Mouse (Mus musculus) CH12.LX (cell line): ENCODE results near the gene Hmgcll1.

Experiments
- CHD2 ChIP-seq: IDR thresholded peaks from 2 replicates; pipeline ENCODE4 v1.6.1; 2011; ENCODE audit warnings: low read length, improper control_type of control experiment
- CTCF ChIP-seq, 2 experiments: IDR thresholded peaks in 1 of 2; conservative IDR thresholded peaks in 1 of 2; 2 replicates each; pipeline ENCODE4 v1.5.1; 2011 to 2012; ENCODE audit warnings: low read depth in 2 of 2, low read length in 2 of 2, improper control_type of control experiment in 1 of 2, inconsistent platforms in 1 of 2, mild to moderate bottlenecking in 1 of 2, moderate library complexity in 1 of 2
- E2F4 ChIP-seq: IDR thresholded peaks from 2 replicates; pipeline ENCODE4 v1.6.1; 2011; ENCODE audit warnings: low read depth, low read length, improper control_type of control experiment; ENCODE audit not compliant: insufficient replicate concordance
- EP300 ChIP-seq: IDR thresholded peaks from 2 replicates; pipeline ENCODE4 v1.6.1; 2011; ENCODE audit warnings: low read length, improper control_type of control experiment
- KAT2A ChIP-seq: IDR thresholded peaks from 2 replicates; pipeline ENCODE4 v1.6.1; 2012; ENCODE audit warnings: low read length, improper control_type of control experiment, inconsistent platforms; ENCODE audit not compliant: insufficient replicate concordance
- MAX ChIP-seq: IDR thresholded peaks from 2 replicates; pipeline ENCODE4 v1.6.1; 2011; ENCODE audit warnings: low read length, improper control_type of control experiment
- MEF2A ChIP-seq: IDR thresholded peaks from 2 replicates; pipeline ENCODE4 v1.6.1; 2014; ENCODE audit warnings: low read depth, mild to moderate bottlenecking, inconsistent platforms, low read length, improper control_type of control experiment, borderline replicate concordance
- NRF1 ChIP-seq: IDR thresholded peaks from 2 replicates; pipeline ENCODE4 v1.6.1; 2014; ENCODE audit warnings: low read depth, mild to moderate bottlenecking, inconsistent platforms, low read length, improper control_type of control experiment, moderate library complexity
- POLR2A ChIP-seq: IDR thresholded peaks from 2 replicates; pipeline ENCODE4 v1.6.1; 2011; ENCODE audit warnings: low read depth, mild to moderate bottlenecking, improper control_type of control experiment, low read length
- ZC3H11A ChIP-seq: IDR thresholded peaks from 2 replicates; pipeline ENCODE4 v1.6.1; 2012; ENCODE audit warnings: low read depth, mild to moderate bottlenecking, inconsistent platforms, low read length, improper control_type of control experiment
- ZMIZ1 ChIP-seq: IDR thresholded peaks from 2 replicates; pipeline ENCODE4 v1.6.1; 2012; ENCODE audit warnings: low read depth, mild to moderate bottlenecking, inconsistent platforms, low read length, improper control_type of control experiment
- ZNF384 ChIP-seq: IDR thresholded peaks from 2 replicates; pipeline ENCODE4 v1.6.1; 2012; ENCODE audit warnings: low read depth, low read length, improper control_type of control experiment, inconsistent platforms

- TF ChIP-seq EP300 (no peak), CTCF (conservative IDR thresholded peaks at IDR 0.05 in 1 of 2, IDR thresholded peaks at IDR 0.05 in 1 of 2; ENCODE audit: low read depth in 2 of 2, low read length in 2 of 2) (no peak), NRF1 (no peak), POLR2A (no peak), ZC3H11A (no peak), MAX (no peak), MEF2A (no peak), CHD2 (no peak), ZMIZ1 (no peak), KAT2A (no peak), E2F4 (no peak), ZNF384 (no peak)
These were observed 130.9 kb downstream of the Hmgcll1 start for GRCm38 (mm10) chr9:76145593-76145992.
